Mouse (Mus musculus) spleen, adult 18-20 months (tissue): ENCODE results near the gene Ctsj.
"Not testable (repeated sequence)": the region's sequence is repeated elsewhere in the genome, so short reads cannot be mapped to it uniquely, and the experiment has no call there.

ENCODE experiments used
- DNase-seq, 2 experiments: peaks; one replicate each; pipeline ENCODE4 v3.0.0; 2022; ENCODE audit warnings: mixed read lengths in 2 of 2

Gene Ctsj

GRCm38 (mm10) chr13:61005859-61006258, at the start of gene Ctsj:
TSS of gene Ctsj (minus strand) at chr13:61005959.
- no peak for DNase-seq

DNA sequence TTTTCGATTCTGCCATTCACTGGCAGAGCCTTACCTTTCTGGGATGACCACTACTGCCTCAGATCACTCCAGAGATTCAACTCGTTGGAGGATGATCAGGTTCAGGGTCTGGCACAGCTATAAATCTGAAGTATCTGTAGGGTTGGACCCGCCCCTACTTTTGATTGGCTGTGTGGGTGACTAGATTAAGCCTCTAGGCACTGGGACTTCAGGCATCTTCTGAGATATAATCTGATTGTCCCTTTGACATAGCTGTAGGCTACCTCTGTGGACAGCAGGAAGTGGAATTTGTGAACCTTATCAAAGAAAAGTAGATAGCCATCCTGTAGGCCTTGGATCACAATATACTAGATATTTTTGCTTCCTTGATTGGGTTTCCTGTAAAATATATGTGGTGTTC, 34.8 kb upstream of the Ctsj start, which contains the start of gene Ctsq:
Ctsq (minus strand) TSS at position 101 of the 400 bp plus-strand sequence.
- no peak for DNase-seq

DNA sequence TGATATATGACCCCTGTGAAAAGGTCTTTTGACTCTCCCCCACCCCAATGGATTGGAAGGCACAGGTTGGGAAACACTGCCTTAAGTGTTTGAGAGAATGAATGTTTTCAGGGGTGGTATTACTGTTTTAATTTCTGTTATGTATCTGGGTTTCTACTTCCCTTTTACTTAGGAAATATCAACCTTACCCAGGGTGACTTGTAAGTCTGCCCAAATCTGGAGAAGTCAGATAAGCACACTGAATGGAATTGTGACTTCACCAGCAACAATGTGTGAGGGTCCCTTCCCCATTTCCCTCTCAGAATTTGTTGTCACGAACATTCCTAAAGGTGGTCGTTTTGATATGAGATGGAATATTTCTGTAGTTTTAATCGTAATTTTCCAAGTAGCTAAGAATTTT, 17.0 kb upstream of the Ctsj start:
- DNase-seq = no peak

- no peak for DNase-seq
These were observed 16.1 kb upstream of the Ctsj start for GRCm38 (mm10) chr13:61021844-61022243.

DNA sequence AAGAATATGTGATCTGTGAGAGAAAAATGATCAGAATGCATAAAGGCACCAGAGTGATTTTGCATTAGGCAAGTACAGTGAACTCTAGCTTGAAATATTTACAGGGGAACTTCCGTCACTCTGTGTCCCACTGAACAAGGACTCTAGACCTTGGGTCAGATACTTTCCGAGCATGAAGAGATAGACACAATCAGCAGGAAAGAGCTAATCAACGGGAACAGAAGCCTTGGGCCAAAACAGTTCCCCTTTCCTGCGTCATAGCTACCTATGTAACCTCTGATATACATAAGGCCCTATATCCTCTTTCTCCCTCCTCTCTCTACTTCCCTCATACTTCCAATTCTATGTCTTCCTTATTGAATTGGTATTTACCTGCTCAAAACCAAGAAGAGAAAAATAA, 4.4 kb upstream of the Ctsj start:
- no peak for DNase-seq

GRCm38 (mm10) chr13:60997600-60997999, 8.2 kb downstream of the Ctsj start:
- no peak for DNase-seq

DNA sequence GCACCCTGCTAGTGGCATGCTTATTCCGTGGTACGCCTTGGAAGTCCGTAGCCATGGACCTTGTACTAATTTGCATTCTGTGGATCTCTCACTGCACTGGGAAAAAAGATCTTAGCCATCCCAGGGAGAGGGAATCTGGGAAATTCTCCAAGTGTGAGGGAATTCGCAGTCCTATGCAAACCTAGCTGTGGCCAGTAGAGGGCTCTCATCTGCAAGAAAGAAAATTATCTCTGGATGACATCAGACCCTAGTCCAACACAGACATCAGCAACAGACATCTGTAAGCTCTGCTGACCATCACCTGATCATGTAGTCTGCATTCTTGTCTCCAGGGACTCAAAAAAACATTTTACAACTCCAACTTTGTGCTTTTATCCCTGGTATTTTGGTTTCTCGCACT, 18.8 kb downstream of the Ctsj start:
- DNase-seq = not testable (repeated sequence)

GRCm38 (mm10) chr13:60972319-60972718, 33.4 kb downstream of the Ctsj start:
- DNase-seq = not testable (repeated sequence)

- not testable (repeated sequence) for DNase-seq
These were observed 41.8 kb downstream of the Ctsj start for GRCm38 (mm10) chr13:60963985-60964384.

DNA sequence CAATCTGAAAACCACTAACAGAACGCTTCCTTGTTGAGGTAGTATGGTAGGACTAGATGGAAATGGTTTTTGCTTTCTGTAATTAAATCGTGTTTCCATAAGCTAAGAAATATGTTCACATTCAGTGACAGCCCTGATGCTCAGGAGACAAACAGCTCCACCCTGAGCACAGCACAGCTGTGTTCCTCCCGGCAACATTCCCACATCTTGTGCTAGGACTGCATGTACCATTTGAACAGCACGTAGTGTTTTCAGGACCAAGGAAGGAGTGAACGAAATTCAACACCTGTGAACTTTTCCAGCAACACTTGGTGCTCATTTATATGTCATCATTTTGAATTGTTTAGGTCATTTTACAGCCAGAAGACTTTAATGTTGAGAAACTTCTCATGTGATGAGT, 44.1 kb downstream of the Ctsj start:
- DNase-seq = no peak
